Mouse (Mus musculus) ES-E14 (cell line): Measurements from ENCODE around the gene Lmf2.

Experiments
- CHD2 ChIP-seq: IDR thresholded peaks from 2 replicates; pipeline ENCODE4 v1.6.1; 2014; ENCODE audit warnings: mild to moderate bottlenecking, low read depth, low read length, inconsistent platforms
- ZNF384 ChIP-seq: IDR thresholded peaks from 2 replicates; pipeline ENCODE4 v1.6.1; 2012; ENCODE audit warnings: low read depth, low read length, inconsistent platforms

DNA sequence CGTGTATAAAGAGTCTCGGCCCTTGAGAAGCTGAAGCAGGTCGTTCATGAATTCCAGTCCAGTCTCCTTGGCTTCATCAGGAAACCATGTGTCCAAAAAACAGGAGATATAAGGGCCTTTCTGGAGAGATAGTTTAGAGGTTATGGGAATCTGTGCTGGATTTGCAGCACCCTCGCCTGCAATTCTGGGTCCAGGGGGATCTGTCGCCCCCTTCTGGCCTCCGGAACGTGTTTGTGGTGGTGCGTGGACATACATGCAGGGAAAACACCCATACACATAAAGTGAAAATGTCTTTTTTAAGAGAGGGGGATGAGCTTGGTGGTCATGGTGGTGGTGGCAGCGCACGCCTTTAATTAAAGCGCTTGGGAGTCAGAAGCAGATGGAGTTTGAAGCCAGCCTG is 39.3 kb downstream of the Lmf2 start:
- TF ChIP-seq CHD2 (no peak), ZNF384 (no peak)
